Mouse (Mus musculus) myocyte (in vitro differentiated cells): ENCODE measurements around the gene Rnf220. TPM values are rescaled to one million over a fixed set of nuclear protein-coding genes. Genes with fewer than 3 reads are reported as not detected.

Source experiments
- H3K27me3 ChIP-seq: one replicate; pipeline ENCODE4 v1.6.1; 2011; ENCODE audit not compliant: control insufficient read depth, insufficient read depth, insufficient read length
- H3K36me3 ChIP-seq: one replicate; pipeline ENCODE4 v1.6.1; 2011; ENCODE audit not compliant: control insufficient read depth, insufficient read depth
- H3K4me2 ChIP-seq: one replicate; pipeline ENCODE4 v1.6.1; 2011; ENCODE audit warnings: low read depth, control low read depth
- H3K4me3 ChIP-seq: one replicate; pipeline ENCODE4 v1.5.1; 2011; ENCODE audit warnings: mild to moderate bottlenecking, control low read depth, moderate library complexity
- H3K79me2 ChIP-seq: one replicate; pipeline ENCODE4 v1.6.1; 2011; ENCODE audit not compliant: control insufficient read depth, insufficient read depth
- H3ac ChIP-seq: one replicate; pipeline ENCODE4 v1.6.1; 2011; ENCODE audit not compliant: control insufficient read depth, insufficient read length
- CEBPB ChIP-seq: IDR thresholded peaks from 2 replicates; pipeline ENCODE4 v1.6.1; 2011; ENCODE audit warnings: mild to moderate bottlenecking, moderate library complexity; ENCODE audit not compliant: poor library complexity, insufficient read depth, severe bottlenecking
- E2F4 ChIP-seq: IDR thresholded peaks from one replicate; pipeline ENCODE4 v1.6.1; 2011; ENCODE audit warnings: mild to moderate bottlenecking, control low read depth, moderate library complexity; ENCODE audit not compliant: insufficient read depth
- MAX ChIP-seq: IDR thresholded peaks from one replicate; pipeline ENCODE4 v1.6.1; 2011; ENCODE audit warnings: low read depth, mild to moderate bottlenecking, control low read depth
- MYOD1 ChIP-seq, 3 experiments: IDR thresholded peaks; one replicate each; pipeline ENCODE4 v1.6.1; 2011; ENCODE audit warnings: control low read depth in 2 of 3, low read depth in 2 of 3, mild to moderate bottlenecking in 2 of 3, moderate library complexity in 1 of 3; ENCODE audit not compliant: insufficient read length in 2 of 3, control insufficient read depth in 1 of 3
- MYOG ChIP-seq, 3 experiments: IDR thresholded peaks; one replicate each; pipeline ENCODE4 v1.6.1; 2011; ENCODE audit warnings: control low read depth in 2 of 3, low read depth in 2 of 3, mild to moderate bottlenecking in 2 of 3; ENCODE audit not compliant: insufficient read length in 2 of 3, control insufficient read depth in 1 of 3, insufficient read depth in 1 of 3
- POLR2A ChIP-seq: IDR thresholded peaks from one replicate; pipeline ENCODE4 v1.6.1; 2011; ENCODE audit warnings: low read depth, mild to moderate bottlenecking, control low read depth, moderate library complexity; ENCODE audit not compliant: insufficient read length
- POLR2AphosphoS2 ChIP-seq: IDR thresholded peaks from one replicate; pipeline ENCODE4 v1.6.1; 2011; ENCODE audit warnings: low read depth, control low read depth; ENCODE audit not compliant: insufficient read length
- REST ChIP-seq: IDR thresholded peaks from one replicate; pipeline ENCODE4 v1.6.1; 2011; ENCODE audit warnings: mild to moderate bottlenecking, control low read depth, moderate library complexity; ENCODE audit not compliant: insufficient read depth, insufficient read length
- SRF ChIP-seq: IDR thresholded peaks from one replicate; pipeline ENCODE4 v1.6.1; 2011; ENCODE audit warnings: low read depth; ENCODE audit not compliant: control insufficient read depth, insufficient read length
- TCF12 ChIP-seq: IDR thresholded peaks from one replicate; pipeline ENCODE4 v1.6.1; 2011; ENCODE audit warnings: mild to moderate bottlenecking, control low read depth; ENCODE audit not compliant: poor library complexity, insufficient read depth, severe bottlenecking
- TCF3 ChIP-seq: IDR thresholded peaks from one replicate; pipeline ENCODE4 v1.6.1; 2011; ENCODE audit warnings: low read depth, control low read depth; ENCODE audit not compliant: insufficient read length
- USF1 ChIP-seq: IDR thresholded peaks from one replicate; pipeline ENCODE4 v1.6.1; 2011; ENCODE audit warnings: low read depth, mild to moderate bottlenecking, control low read depth, moderate library complexity
- polyA plus RNA-seq: library from polyadenylated mRNA; unstranded; fragments of >200 nt; fragmentation: generic; extraction: Trizol; gene quantifications from one replicate; pipeline ENCODE4 v1.2.1, GENCODE M21; 2012; ENCODE audit warnings: missing spikeins

Rnf220 gene
- polyA plus RNA-seq, 1 experiment = 60.4 TPM

DNA sequence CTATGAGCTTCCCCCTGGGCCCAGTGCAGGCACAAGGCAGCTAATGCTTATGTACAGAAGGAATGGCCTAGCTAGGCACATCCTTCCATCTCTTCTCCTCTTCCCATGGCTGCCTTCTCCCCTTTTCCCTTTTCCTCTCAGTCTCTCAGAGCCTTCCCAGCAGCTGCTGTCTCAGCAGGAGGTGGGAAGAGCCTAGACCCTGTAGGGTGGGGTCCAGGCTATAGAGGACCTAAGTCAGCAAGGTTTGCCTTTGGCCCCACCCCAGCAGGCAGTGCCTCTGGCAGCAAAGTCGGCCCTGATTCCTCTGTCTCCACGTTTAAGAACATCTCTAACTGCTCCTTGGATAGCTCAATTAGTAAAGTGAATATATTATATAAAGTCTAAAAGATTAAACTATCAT lies 147.5 kb downstream of the Rnf220 start:
- H3K4me2 ChIP-seq = no peak overlapping the region
- H3K27me3 ChIP-seq = peaks cover 6% of the 10 kb centered on the region
- TF ChIP-seq MYOG (IDR thresholded peaks at IDR 0.05; ENCODE audit: control insufficient read depth in 1 of 3, insufficient read depth in 1 of 3, insufficient read length in 2 of 3, low read depth in 2 of 3) = no peak
- no peak for TF ChIP-seq CEBPB
- TF ChIP-seq REST = no peak
- no peak for TF ChIP-seq TCF3
- no peak for TF ChIP-seq POLR2AphosphoS2
- TF ChIP-seq MAX = no peak
- no peak for TF ChIP-seq E2F4
- no peak for TF ChIP-seq TCF12
- TF ChIP-seq USF1 = no peak
- no peak for TF ChIP-seq SRF
- TF ChIP-seq MYOD1 (IDR thresholded peaks at IDR 0.05; ENCODE audit: control insufficient read depth in 1 of 3, insufficient read length in 2 of 3, low read depth in 2 of 3) = no peak
- TF ChIP-seq POLR2A = no peak
- no peak overlapping the region for H3K4me3 ChIP-seq
- H3K36me3 ChIP-seq = no peaks in the 10 kb centered on the region
- H3K79me2 ChIP-seq = no peaks in the 10 kb centered on the region
- H3ac ChIP-seq = no peak overlapping the region

DNA sequence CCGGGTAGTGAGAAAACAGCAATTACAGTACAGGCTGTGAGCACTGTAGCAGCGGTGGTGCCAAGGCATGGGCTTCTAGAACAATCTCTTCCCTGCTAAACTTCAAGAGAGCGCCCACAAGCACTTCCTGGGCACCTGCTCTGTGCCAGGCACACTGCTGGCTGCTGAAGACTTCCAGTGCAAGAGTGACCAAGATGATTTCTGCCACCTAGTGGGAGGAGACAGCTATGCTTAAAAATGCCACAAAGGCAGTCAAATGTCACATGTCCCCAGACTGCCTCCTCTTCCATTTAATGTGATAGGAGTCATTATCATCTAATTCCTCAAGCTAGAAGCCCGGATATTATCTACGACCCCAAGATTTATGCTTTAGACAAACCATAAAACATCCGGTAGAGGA lies 150.8 kb downstream of the Rnf220 start:
- no peak overlapping the region for H3ac ChIP-seq
- H3K79me2 ChIP-seq = no peaks in the 10 kb centered on the region
- TF ChIP-seq MYOD1 (IDR thresholded peaks at IDR 0.05; ENCODE audit: control insufficient read depth in 1 of 3, insufficient read length in 2 of 3, low read depth in 2 of 3) (no peak), USF1 (peak; percentile 42), POLR2A (no peak), MYOG (IDR thresholded peaks at IDR 0.05; ENCODE audit: control insufficient read depth in 1 of 3, insufficient read depth in 1 of 3, insufficient read length in 2 of 3, low read depth in 2 of 3) (peak in 1 of 3 experiments; percentile 2), CEBPB (no peak)
- H3K4me2 ChIP-seq = no peak overlapping the region
- H3K27me3 ChIP-seq = peaks cover 6% of the 10 kb centered on the region
- H3K4me3 ChIP-seq = no peak overlapping the region
- no peaks in the 10 kb centered on the region for H3K36me3 ChIP-seq

DNA sequence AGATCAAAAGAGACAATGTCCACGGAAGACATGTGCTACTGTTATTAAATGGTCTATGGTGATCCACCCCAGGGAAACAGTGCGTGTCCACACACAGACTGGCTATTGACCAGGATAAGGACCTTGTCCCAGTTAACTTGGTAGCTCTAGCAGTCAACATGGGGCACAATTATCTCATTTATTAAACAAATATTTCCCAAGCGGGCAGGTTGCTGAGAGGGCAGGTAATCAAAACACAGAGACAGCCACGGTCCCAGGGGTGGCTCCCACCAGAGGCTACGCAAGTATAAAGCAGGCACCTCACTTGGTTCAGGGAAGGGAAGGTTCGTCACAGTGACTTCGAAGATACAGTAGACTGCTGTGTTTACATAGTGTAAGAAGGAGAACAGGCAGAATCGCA lies 153.5 kb downstream of the Rnf220 start:
- Histone ChIP-seq H3ac (no peak overlapping the region), H3K4me3 (no peak overlapping the region), H3K36me3 (no peaks in the 10 kb centered on the region), H3K4me2 (no peak overlapping the region), H3K79me2 (no peaks in the 10 kb centered on the region), H3K27me3 (peaks cover 6% of the 10 kb centered on the region)
- TF ChIP-seq MAX = no peak
- TF ChIP-seq POLR2A = no peak
- no peak for TF ChIP-seq CEBPB
- no peak for TF ChIP-seq REST
- no peak for TF ChIP-seq POLR2AphosphoS2
- no peak for TF ChIP-seq SRF
- no peak for TF ChIP-seq MYOD1 (IDR thresholded peaks at IDR 0.05; ENCODE audit: control insufficient read depth in 1 of 3, insufficient read length in 2 of 3, low read depth in 2 of 3)
- no peak for TF ChIP-seq MYOG (IDR thresholded peaks at IDR 0.05; ENCODE audit: control insufficient read depth in 1 of 3, insufficient read depth in 1 of 3, insufficient read length in 2 of 3, low read depth in 2 of 3)
- TF ChIP-seq E2F4 = no peak
- no peak for TF ChIP-seq TCF3
- no peak for TF ChIP-seq USF1
- no peak for TF ChIP-seq TCF12

DNA sequence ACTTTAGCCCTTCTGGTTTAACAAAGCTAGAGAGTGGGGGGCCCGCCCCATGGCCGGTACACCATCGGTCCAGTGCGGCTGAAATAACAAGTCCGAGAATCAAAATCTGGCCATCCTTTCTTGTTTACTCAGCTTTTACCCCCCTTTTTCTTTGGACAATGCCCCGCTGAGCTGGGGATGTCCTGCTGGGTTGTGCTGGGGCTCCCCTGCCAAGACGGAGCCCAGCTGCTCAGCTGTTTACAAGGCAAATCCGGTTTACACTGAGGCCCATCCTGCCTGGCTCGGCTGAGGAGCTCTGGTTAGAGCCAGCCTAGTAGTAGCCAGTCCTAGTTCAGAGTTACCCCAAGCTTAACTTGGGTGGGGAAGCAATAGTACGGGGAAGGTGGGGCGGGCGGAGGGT lies 154.1 kb downstream of the Rnf220 start:
- no peaks in the 10 kb centered on the region for H3K36me3 ChIP-seq
- no peak overlapping the region for H3ac ChIP-seq
- H3K79me2 ChIP-seq = no peaks in the 10 kb centered on the region
- no peak for TF ChIP-seq MAX
- no peak overlapping the region for H3K4me3 ChIP-seq
- no peak overlapping the region for H3K4me2 ChIP-seq
- H3K27me3 ChIP-seq = no peaks in the 10 kb centered on the region

GRCm38 (mm10) chr4:117341282-117341681 lies 155.6 kb downstream of the Rnf220 start:
- H3K79me2 ChIP-seq = no peaks in the 10 kb centered on the region
- no peaks in the 10 kb centered on the region for H3K27me3 ChIP-seq
- no peak overlapping the region for H3ac ChIP-seq
- H3K36me3 ChIP-seq = no peaks in the 10 kb centered on the region
- no peak for TF ChIP-seq CEBPB
- no peak for TF ChIP-seq TCF3
- no peak for TF ChIP-seq MAX
- TF ChIP-seq POLR2AphosphoS2 = no peak
- no peak overlapping the region for H3K4me3 ChIP-seq
- H3K4me2 ChIP-seq = no peak overlapping the region

GRCm38 (mm10) chr4:117339796-117340195 lies 157.1 kb downstream of the Rnf220 start:
- TF ChIP-seq E2F4 (no peak), CEBPB (no peak), MAX (no peak), MYOD1 (IDR thresholded peaks at IDR 0.05; ENCODE audit: control insufficient read depth in 1 of 3, insufficient read length in 2 of 3, low read depth in 2 of 3) (no peak), MYOG (IDR thresholded peaks at IDR 0.05; ENCODE audit: control insufficient read depth in 1 of 3, insufficient read depth in 1 of 3, insufficient read length in 2 of 3, low read depth in 2 of 3) (no peak), USF1 (no peak), REST (no peak), TCF12 (no peak), TCF3 (no peak), SRF (no peak), POLR2AphosphoS2 (no peak), POLR2A (no peak)
- no peaks in the 10 kb centered on the region for H3K36me3 ChIP-seq

More at GRCm38 (mm10) chr4:117339796-117340195, 157.1 kb downstream of the Rnf220 start:
- Histone ChIP-seq H3K27me3 (no peaks in the 10 kb centered on the region), H3K4me2 (no peak overlapping the region), H3ac (no peak overlapping the region), H3K79me2 (no peaks in the 10 kb centered on the region), H3K4me3 (no peak overlapping the region)
